Comparison of ENCODE assay signal across 16 mouse cellular contexts in the genomic region with DNA sequence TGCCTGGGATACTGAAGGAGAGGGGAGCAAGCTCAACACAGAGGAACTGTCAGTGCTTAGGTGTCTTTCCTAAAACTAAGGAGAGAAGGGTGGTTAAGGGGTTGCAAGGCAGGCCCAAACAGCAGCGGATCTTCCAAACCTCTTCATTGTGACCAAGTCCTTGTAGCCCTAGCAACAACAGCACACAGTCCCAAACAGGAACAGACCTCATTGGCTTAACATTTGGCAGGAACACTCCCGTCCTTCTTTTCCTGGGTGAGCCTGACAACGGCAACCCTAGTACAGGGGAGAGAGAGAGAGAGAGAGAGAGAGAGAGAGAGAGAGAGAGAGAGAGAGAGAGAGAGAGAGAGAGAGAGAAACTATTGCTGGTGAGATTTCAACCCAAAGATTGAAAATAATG.
DNase-seq lines count a peak whose midpoint lies in the region; ATAC-seq and TF ChIP-seq lines count a peak whose summit lies in the region.
"Had no signal": no experiment of that assay in that cellular context is flagged by ENCODE, and none has a peak within 500 bp of the region (broad histone marks: within the 10 kb centered on the region; RNA-seq: fewer than 3 reads in every experiment).

No protein-coding gene starts in this region.

- TF ChIP-seq CTCF in hindbrain, postnatal 0 days (IDR thresholded peaks at IDR 0.05; ENCODE audit: low read depth): no peak

- peak; percentile 94 for DNase-seq in heart, adult 11 months
- DNase-seq in heart, postnatal 36 days: no peak
- DNase-seq in hindbrain, postnatal 0 days (ENCODE audit: low spot score): no peak
- no peak for DNase-seq in hindbrain, embryonic 14.5 days (ENCODE audit: low spot score)
- DNase-seq in heart, postnatal 10 days: peak; percentile 67 to 75
- DNase-seq in lung, postnatal 36 days: no peak
- no peak for DNase-seq in left cerebral cortex, adult 8-10 months (ENCODE audit: low spot score in 2 of 2)
- DNase-seq: adrenal gland, postnatal 14 days; forebrain, postnatal 0 days; kidney, adult 11 months; kidney, adult 9 months had no signal

- 0 out of 2 replicates have a peak, but pooled peaks have one; percentile 8 for ATAC-seq in hindbrain, postnatal 0 days
- no peak for ATAC-seq in hindbrain, embryonic 14.5 days (ENCODE audit: low FRiP score)
- no peak for ATAC-seq in heart, embryonic 15.5 days (replicated peaks; ENCODE audit: insufficient number of reproducible peaks, insufficient read depth, low FRiP score, low read depth)
- ATAC-seq: activated CD4-positive, CD25-positive, alpha-beta regulatory T cell, adult 4 months; forebrain, embryonic 13.5 days; forebrain, postnatal 0 days; Patski had no signal

- intact Hi-C loops in heart, postnatal 36 days (cut with DNase I): no loop called here
- intact Hi-C loops in heart, postnatal 10 days (cut with DNase I): no loop called here

- peaks cover 5% of the 10 kb centered on the region; the same call in 1 of the 2 replicates for H3K4me1 ChIP-seq in hindbrain, postnatal 0 days (ENCODE audit: insufficient read depth, low read length)
- no peaks in the 10 kb centered on the region; the same call in 1 of the 2 replicates for H3K4me1 ChIP-seq in hindbrain, embryonic 14.5 days (replicated peaks; ENCODE audit: control insufficient read depth, insufficient read depth, low read length)
- H3K4me1 ChIP-seq in heart, embryonic 15.5 days (replicated peaks): peaks cover 49% of the 10 kb centered on the region
- H3K4me1 ChIP-seq: embryonic facial prominence, embryonic 10.5 days had no signal

- 55% methylated on average over 3 of the region's 3 CpGs for WGBS in hindbrain, postnatal 0 days
- WGBS in hindbrain, embryonic 14.5 days: 51% methylated on average over 3 of the region's 3 CpGs
- 40% methylated on average over 3 of the region's 3 CpGs for WGBS in heart, embryonic 15.5 days

- no peaks in the 10 kb centered on the region for H3K27me3 ChIP-seq in hindbrain, postnatal 0 days (ENCODE audit: insufficient read depth, low read length)
- H3K27me3 ChIP-seq in hindbrain, embryonic 14.5 days (ENCODE audit: control insufficient read depth, insufficient read depth, low read length): no peaks in the 10 kb centered on the region
- H3K27me3 ChIP-seq in heart, embryonic 15.5 days: no peaks in the 10 kb centered on the region
- H3K27me3 ChIP-seq: forebrain, embryonic 13.5 days had no signal

- H3K9me3 ChIP-seq in hindbrain, postnatal 0 days (ENCODE audit: low read length): no peaks in the 10 kb centered on the region
- H3K9me3 ChIP-seq in hindbrain, embryonic 14.5 days (ENCODE audit: control insufficient read depth, low read length): no peaks in the 10 kb centered on the region
- no peaks in the 10 kb centered on the region for H3K9me3 ChIP-seq in heart, embryonic 15.5 days (replicated peaks)
- H3K9me3 ChIP-seq: embryonic facial prominence, embryonic 10.5 days; forebrain, embryonic 13.5 days had no signal

- H3K4me3 ChIP-seq in hindbrain, postnatal 0 days (ENCODE audit: low read length): no peak overlapping the region
- no peak overlapping the region for H3K4me3 ChIP-seq in hindbrain, embryonic 14.5 days (replicated peaks; ENCODE audit: low read length)
- no peak overlapping the region for H3K4me3 ChIP-seq in heart, embryonic 15.5 days
- H3K4me3 ChIP-seq: embryonic facial prominence, embryonic 10.5 days; forebrain, embryonic 13.5 days had no signal

- H3K27ac ChIP-seq in hindbrain, postnatal 0 days: no peak overlapping the region
- no peak overlapping the region for H3K27ac ChIP-seq in hindbrain, embryonic 14.5 days
- H3K27ac ChIP-seq in heart, embryonic 15.5 days: peak overlapping the region; percentile 58; the same call in 1 of the 2 replicates
- H3K27ac ChIP-seq: embryonic facial prominence, embryonic 10.5 days; forebrain, embryonic 13.5 days had no signal

- H3K36me3 ChIP-seq in hindbrain, postnatal 0 days (ENCODE audit: insufficient read depth, low read length): no peaks in the 10 kb centered on the region
- H3K36me3 ChIP-seq in hindbrain, embryonic 14.5 days (replicated peaks; ENCODE audit: control insufficient read depth, insufficient read depth): no peaks in the 10 kb centered on the region
- no peaks in the 10 kb centered on the region for H3K36me3 ChIP-seq in heart, embryonic 15.5 days
- H3K36me3 ChIP-seq: embryonic facial prominence, embryonic 10.5 days had no signal

- no peak overlapping the region for H3K9ac ChIP-seq in hindbrain, postnatal 0 days (replicated peaks; ENCODE audit: low read length)
- no peak overlapping the region for H3K9ac ChIP-seq in hindbrain, embryonic 14.5 days
- H3K9ac ChIP-seq in heart, embryonic 15.5 days: no peak overlapping the region
- H3K9ac ChIP-seq: forebrain, embryonic 13.5 days; forebrain, postnatal 0 days had no signal

- no peak overlapping the region for H3K4me2 ChIP-seq in hindbrain, postnatal 0 days (ENCODE audit: low read depth, low read length)
- no peak overlapping the region for H3K4me2 ChIP-seq in hindbrain, embryonic 14.5 days (replicated peaks)
- H3K4me2 ChIP-seq in heart, embryonic 15.5 days: no peak overlapping the region
- H3K4me2 ChIP-seq: forebrain, embryonic 13.5 days had no signal

Comparison
In these comparisons a context has a peak if more than half of its experiments do, and no peak if none do; other contexts are left out.
1. DNase-seq: peak in heart, adult 11 months (single experiment) and heart, postnatal 10 days (2 of 2); none in heart, postnatal 36 days (0 of 2), hindbrain, postnatal 0 days (single experiment), hindbrain, embryonic 14.5 days (single experiment), lung, postnatal 36 days (single experiment) and left cerebral cortex, adult 8-10 months (0 of 2).